Mouse (Mus musculus) midbrain, embryonic 15.5 days (tissue): ENCODE data around the gene Fkbp8. TPM values are rescaled to one million over a fixed set of nuclear protein-coding genes. Genes with fewer than 3 reads are reported as not detected.

Experiments used
- ATAC-seq: fragments of 200-750 bp; cut with Nextera tagmentation; replicated peaks from 2 replicates; pipeline ENCODE4 v1.8.0; 2017; ENCODE audit warnings: moderate TSS enrichment
- H3K27ac ChIP-seq: fragments of 300-500 bp; sonication (generic); 2 replicates; pipeline ENCODE4 v1.5.1; 2015; ENCODE audit warnings: mild to moderate bottlenecking, inconsistent platforms
- H3K27me3 ChIP-seq: fragments of 300-500 bp; sonication (generic); replicated peaks from 2 replicates; pipeline ENCODE4 v1.6.1; 2015; ENCODE audit warnings: inconsistent platforms
- H3K36me3 ChIP-seq: fragments of 300-500 bp; sonication (generic); replicated peaks from 2 replicates; pipeline ENCODE4 v1.6.1; 2015; ENCODE audit warnings: inconsistent platforms
- H3K4me1 ChIP-seq: fragments of 300-500 bp; sonication (generic); 2 replicates; pipeline ENCODE4 v1.6.1; 2015; ENCODE audit warnings: inconsistent platforms
- H3K4me2 ChIP-seq: fragments of 300-500 bp; sonication (generic); 2 replicates; pipeline ENCODE4 v1.6.1; 2015; ENCODE audit warnings: inconsistent platforms, mild to moderate bottlenecking, moderate library complexity
- H3K4me3 ChIP-seq: fragments of 300-500 bp; sonication (generic); 2 replicates; pipeline ENCODE4 v1.5.1; 2015; ENCODE audit warnings: mild to moderate bottlenecking, inconsistent platforms
- H3K9ac ChIP-seq: fragments of 300-500 bp; sonication (generic); 2 replicates; pipeline ENCODE4 v1.6.1; 2015; ENCODE audit warnings: mild to moderate bottlenecking, inconsistent platforms
- H3K9me3 ChIP-seq: fragments of 300-500 bp; sonication (generic); 2 replicates; pipeline ENCODE4 v1.6.1; 2016; ENCODE audit warnings: inconsistent platforms
- WGBS: fragments of 180-500 bp; shearing (Covaris S2); methylation state at CpG from one replicate; pipeline ENCODE4 v1.1.7; 2015; ENCODE audit warnings: mixed read lengths; 5-methylcytosine and 5-hydroxymethylcytosine counted together
- polyA plus RNA-seq: library from polyadenylated mRNA; unstranded; fragments of >200 nt; fragmentation: Nextera tagmentation; extraction: Ambion mirVana; gene quantifications from 2 replicates; pipeline ENCODE4 v1.2.1, GENCODE M21; 2015

The Fkbp8 gene
- polyA plus RNA-seq, 1 experiment from 2014 or later, result 450 TPM

DNA sequence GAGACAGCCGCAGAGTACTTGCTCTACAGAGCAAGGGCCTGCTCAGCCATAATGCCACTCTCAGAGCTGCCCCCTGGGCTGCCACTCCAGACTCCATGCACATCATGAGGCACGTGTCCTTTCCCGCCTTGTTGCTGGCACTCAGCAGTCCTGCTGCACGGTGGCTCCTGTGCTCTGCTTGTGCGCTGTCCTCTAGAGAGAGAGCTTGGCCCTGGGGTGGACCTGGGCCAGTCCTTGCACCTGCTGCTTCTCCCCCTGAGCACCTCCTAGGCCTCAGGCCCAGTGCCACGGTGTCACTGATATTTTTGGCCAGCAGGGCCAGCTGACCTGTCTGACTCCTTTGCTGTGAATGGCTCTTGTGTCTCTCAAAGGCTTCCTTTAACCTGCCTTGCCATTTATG is 43.5 kb downstream of the Fkbp8 start:
- no peaks in the 10 kb centered on the region for H3K9me3 ChIP-seq
- H3K9ac ChIP-seq, result no peak overlapping the region
- peaks cover 5% of the 10 kb centered on the region; the same call in 1 of the 2 replicates for H3K4me1 ChIP-seq
- H3K27me3 ChIP-seq, result no peaks in the 10 kb centered on the region
- H3K4me3 ChIP-seq, result no peak overlapping the region
- 80% methylated on average over 6 of the region's 6 CpGs for WGBS
- H3K4me2 ChIP-seq, result no peak overlapping the region
- ATAC-seq, result no peak
- no peaks in the 10 kb centered on the region for H3K36me3 ChIP-seq
- H3K27ac ChIP-seq, result no peak overlapping the region

DNA sequence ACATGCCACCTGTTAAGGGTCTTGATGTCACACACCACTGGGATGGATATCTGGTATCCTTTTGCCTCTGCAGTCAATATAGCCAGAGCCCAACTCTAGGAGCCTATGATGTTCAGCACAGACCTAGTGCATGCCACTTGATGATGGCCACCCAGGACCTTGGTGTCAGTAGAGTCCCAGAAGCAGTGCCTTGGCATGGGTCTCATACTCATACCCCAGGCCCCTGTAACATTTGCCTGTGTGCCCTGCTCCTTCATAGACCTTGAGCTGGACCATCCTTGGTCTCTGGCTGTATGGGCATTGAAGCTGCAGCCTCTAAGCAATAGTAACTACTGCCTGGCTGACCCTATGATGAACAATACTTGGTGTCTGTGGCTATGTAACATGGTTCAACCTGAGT is 46.8 kb downstream of the Fkbp8 start:
- ATAC-seq, result no peak
- Histone ChIP-seq H3K36me3 (no peaks in the 10 kb centered on the region), H3K4me1 (peaks cover 5% of the 10 kb centered on the region; the same call in 1 of the 2 replicates), H3K4me2 (no peak overlapping the region), H3K27ac (no peak overlapping the region), H3K27me3 (no peaks in the 10 kb centered on the region), H3K9ac (no peak overlapping the region), H3K4me3 (no peak overlapping the region), H3K9me3 (no peaks in the 10 kb centered on the region)

DNA sequence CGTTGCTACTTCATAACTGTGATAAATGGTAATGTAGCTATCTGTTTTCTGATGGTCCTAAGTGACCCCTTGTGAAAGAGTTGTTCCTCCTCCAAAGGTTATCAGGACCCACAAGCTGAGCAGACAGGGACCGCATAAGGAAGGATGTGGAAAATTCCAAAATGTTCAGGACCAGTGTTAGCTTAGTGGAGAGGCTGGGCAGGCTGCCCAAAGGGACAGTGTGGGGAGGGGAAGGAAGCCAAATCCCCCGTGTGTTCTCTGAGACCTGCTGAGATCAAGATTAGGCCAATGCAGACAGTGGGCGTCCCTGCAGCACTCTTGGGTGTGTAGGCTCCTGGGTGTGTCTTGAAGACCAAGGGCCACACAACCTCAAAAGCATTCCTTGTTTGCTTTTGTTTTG is 47.4 kb downstream of the Fkbp8 start:
- no peak overlapping the region for H3K27ac ChIP-seq
- peaks cover 5% of the 10 kb centered on the region; the same call in 1 of the 2 replicates for H3K4me1 ChIP-seq
- no peak overlapping the region for H3K4me3 ChIP-seq
- no peaks in the 10 kb centered on the region for H3K9me3 ChIP-seq
- no peak for ATAC-seq
- no peaks in the 10 kb centered on the region for H3K27me3 ChIP-seq
- H3K4me2 ChIP-seq, result no peak overlapping the region
- WGBS, result 84% methylated on average over 4 of the region's 4 CpGs
- no peak overlapping the region for H3K9ac ChIP-seq
- 0 out of 2 replicates have a peak, but pooled peaks cover under 1% of the 10 kb centered on the region for H3K36me3 ChIP-seq

DNA sequence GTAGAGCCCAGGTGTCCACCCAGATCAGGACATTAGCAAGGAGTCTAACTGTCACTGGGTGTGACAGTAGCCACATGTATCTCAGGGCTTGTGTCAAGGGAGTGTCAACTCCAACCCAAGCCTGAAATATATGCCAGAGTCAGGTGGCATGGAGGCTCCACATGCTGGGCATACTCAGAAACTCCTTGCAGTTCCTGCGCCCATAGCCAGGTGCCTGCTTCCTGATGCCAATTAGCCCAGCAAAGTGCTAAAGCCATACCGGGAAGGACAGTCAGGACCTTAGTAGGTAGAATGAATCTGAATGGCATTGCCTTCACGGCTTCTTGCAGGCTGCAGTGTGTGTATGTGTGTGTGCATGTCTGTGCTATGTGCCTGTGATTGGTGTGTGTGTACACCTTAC is 49.7 kb downstream of the Fkbp8 start:
- Histone ChIP-seq H3K9ac (no peak overlapping the region), H3K4me1 (no peaks in the 10 kb centered on the region), H3K4me2 (no peak overlapping the region), H3K27me3 (no peaks in the 10 kb centered on the region), H3K27ac (no peak overlapping the region), H3K36me3 (peaks cover 16% of the 10 kb centered on the region), H3K4me3 (no peak overlapping the region), H3K9me3 (no peaks in the 10 kb centered on the region)
- no peak for ATAC-seq
- 96% methylated on average over 3 of the region's 3 CpGs for WGBS

DNA sequence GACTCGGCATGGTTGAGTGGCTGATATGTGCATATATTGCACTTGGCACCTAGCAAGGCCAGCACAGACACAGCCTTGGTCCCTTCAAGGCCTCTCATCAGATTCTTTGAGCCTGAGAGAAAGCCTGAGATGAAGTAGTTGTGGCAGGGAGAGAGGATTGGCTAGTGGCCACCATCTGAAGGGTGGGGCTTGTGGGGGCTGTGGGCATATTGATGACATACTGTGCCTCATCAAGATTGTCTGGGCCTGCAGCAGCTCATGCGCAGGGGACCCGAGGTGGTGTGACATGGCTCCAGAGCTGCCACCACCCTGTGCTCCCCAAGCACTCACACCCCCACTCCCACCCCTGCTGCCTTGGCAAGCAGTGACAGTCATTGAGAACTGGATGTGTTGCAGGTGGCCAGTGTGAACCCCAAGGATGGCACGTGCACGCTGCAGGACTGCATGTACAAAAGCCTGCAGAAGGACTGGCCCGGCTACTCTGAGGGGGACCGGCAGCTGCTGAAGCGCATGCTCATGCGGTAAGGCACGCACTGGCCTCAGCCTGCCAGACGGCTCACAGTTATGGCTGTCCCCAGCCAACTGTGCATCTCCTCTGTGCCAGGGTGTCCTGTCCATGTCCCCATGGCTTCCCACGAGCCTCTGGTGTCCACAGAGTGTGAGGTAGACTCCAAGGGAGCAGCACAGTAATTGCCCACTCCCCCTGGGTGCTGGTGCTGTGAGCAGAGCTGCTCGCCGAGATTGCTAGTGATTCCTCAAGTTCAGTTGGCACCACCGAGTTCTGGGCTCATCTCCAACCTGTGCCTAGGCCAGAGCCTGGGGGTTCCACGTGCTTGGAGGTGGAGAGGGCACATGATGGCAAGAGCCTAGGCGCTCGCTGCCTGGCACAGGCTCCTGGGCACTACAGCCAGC is 56.2 kb downstream of the Fkbp8 start:
- H3K9ac ChIP-seq, result no peak overlapping the region
- H3K27me3 ChIP-seq, result no peaks in the 10 kb centered on the region
- H3K4me3 ChIP-seq, result no peak overlapping the region
- no peak overlapping the region for H3K4me2 ChIP-seq
- H3K4me1 ChIP-seq, result no peaks in the 10 kb centered on the region
- no peak overlapping the region for H3K27ac ChIP-seq
- WGBS, result 89% methylated on average over 18 of the region's 18 CpGs
- ATAC-seq, result no peak
- H3K9me3 ChIP-seq, result no peaks in the 10 kb centered on the region
- peaks cover 53% of the 10 kb centered on the region for H3K36me3 ChIP-seq

DNA sequence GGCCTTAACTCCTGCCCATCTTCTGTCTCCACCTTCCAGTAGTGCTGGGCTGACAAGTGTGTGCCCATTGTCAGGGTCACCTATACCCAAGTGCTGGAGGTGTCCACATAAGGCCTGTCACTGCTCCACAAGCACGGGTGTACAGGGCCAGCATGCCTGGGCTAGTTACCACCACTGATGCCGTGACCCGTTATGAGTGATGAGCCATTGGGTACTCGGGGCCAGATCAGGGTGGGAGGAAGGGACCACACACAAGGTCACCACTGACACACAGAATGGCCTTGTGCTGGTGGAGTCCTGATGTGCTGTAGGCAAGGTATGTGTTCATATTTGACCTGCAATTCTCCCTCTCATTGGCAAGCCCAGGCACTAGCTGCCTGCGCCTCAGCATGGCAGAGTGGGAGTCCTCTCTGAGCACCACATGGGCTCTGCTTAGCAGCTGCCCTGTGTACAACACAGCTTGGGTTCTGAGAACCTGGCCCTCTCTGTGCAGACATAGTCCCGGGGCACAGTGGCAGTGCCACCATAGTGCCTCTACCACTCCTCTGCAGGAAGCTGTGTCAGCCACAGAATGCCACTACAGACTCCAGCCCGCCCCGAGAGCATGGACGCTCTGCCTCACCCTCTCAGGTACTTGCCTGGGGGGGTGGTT is 57.2 kb downstream of the Fkbp8 start:
- ATAC-seq, result 0 out of 2 replicates have a peak, but pooled peaks have one; percentile 22
- H3K9ac ChIP-seq, result no peak overlapping the region
- 0 out of 2 replicates have a peak overlapping the region, but pooled peaks have one; percentile 6 for H3K27ac ChIP-seq

More for the DNA sequence above, 57.2 kb downstream of the Fkbp8 start:
- 90% methylated on average over 9 of the region's 9 CpGs for WGBS
- H3K4me1 ChIP-seq, result no peaks in the 10 kb centered on the region
- no peak overlapping the region for H3K4me3 ChIP-seq
- H3K36me3 ChIP-seq, result peaks cover 59% of the 10 kb centered on the region
- no peaks in the 10 kb centered on the region for H3K9me3 ChIP-seq
- no peaks in the 10 kb centered on the region for H3K27me3 ChIP-seq
- no peak overlapping the region for H3K4me2 ChIP-seq

Other genes starting within 250 kb of the Fkbp8 start
- gene Homer3, start 244.9 kb upstream of the Fkbp8 start, polyA plus RNA-seq, result 37.9 and 41.2 TPM in 2 replicates
- 44.5 and 48.0 TPM in 2 replicates for gene Ddx49, start 225.2 kb upstream of the Fkbp8 start, polyA plus RNA-seq
- gene Cope, start 225.2 kb upstream of the Fkbp8 start, polyA plus RNA-seq, result 299 and 322 TPM in 2 replicates
- 38.2 and 40.1 TPM in 2 replicates for gene Cers1, start 211.9 kb upstream of the Fkbp8 start, polyA plus RNA-seq
- gene Gdf1, start 197.9 kb upstream of the Fkbp8 start, polyA plus RNA-seq, result 5.3 and 7.4 TPM in 2 replicates
- gene Upf1, start 174.4 kb upstream of the Fkbp8 start, polyA plus RNA-seq, result 15.1 and 16.0 TPM in 2 replicates
- gene Comp, start 154.2 kb upstream of the Fkbp8 start, polyA plus RNA-seq, result 0.50 and 0.57 TPM in 2 replicates
- 57.2 and 58.7 TPM in 2 replicates for gene Crtc1, start 88.1 kb upstream of the Fkbp8 start, polyA plus RNA-seq
- 31.0 and 31.4 TPM in 2 replicates for gene Klhl26, start 50.8 kb upstream of the Fkbp8 start, polyA plus RNA-seq
- gene Tmem59l, start 40.4 kb upstream of the Fkbp8 start, polyA plus RNA-seq, result 123 and 141 TPM in 2 replicates
- 2.4 and 2.9 TPM in 2 replicates for gene Crlf1, start 34.6 kb upstream of the Fkbp8 start, polyA plus RNA-seq
- 164 and 169 TPM in 2 replicates for gene Rex1bd, start 21.0 kb upstream of the Fkbp8 start, polyA plus RNA-seq
- gene Uba52, start 16.9 kb upstream of the Fkbp8 start, polyA plus RNA-seq, result 587 and 620 TPM in 2 replicates
- 46.4 and 51.7 TPM in 2 replicates for gene Kxd1, start 232 bp downstream of the Fkbp8 start, polyA plus RNA-seq
- 18.6 and 19.9 TPM in 2 replicates for gene Ell, start 11.7 kb downstream of the Fkbp8 start, polyA plus RNA-seq
- gene Isyna1, start 66.6 kb downstream of the Fkbp8 start, polyA plus RNA-seq, result 175 and 176 TPM in 2 replicates
- gene Ssbp4, start 81.1 kb downstream of the Fkbp8 start, polyA plus RNA-seq, result 175 and 189 TPM in 2 replicates
- gene Lrrc25, start 88.4 kb downstream of the Fkbp8 start, polyA plus RNA-seq, result 1.2 and 1.6 TPM in 2 replicates
- 0.13 and 0.19 TPM in 2 replicates for gene Gdf15, start 104.7 kb downstream of the Fkbp8 start, polyA plus RNA-seq
- gene Pgpep1, start 132.7 kb downstream of the Fkbp8 start, polyA plus RNA-seq, result 70.1 and 74.5 TPM in 2 replicates
- gene Lsm4, start 145.5 kb downstream of the Fkbp8 start, polyA plus RNA-seq, result 175 and 193 TPM in 2 replicates
- gene Jund, start 171.2 kb downstream of the Fkbp8 start, polyA plus RNA-seq, result 83.0 and 94.4 TPM in 2 replicates
- gene Iqcn, start 175.7 kb downstream of the Fkbp8 start, polyA plus RNA-seq, result 0.05 and 0.14 TPM in 2 replicates
- not detected in 2 replicates for gene Gm3336, start 190.8 kb downstream of the Fkbp8 start, polyA plus RNA-seq
- 0.15 and 0.46 TPM in 2 replicates for gene Pde4c, start 196.0 kb downstream of the Fkbp8 start, polyA plus RNA-seq
- 473 and 487 TPM in 2 replicates for gene Rab3a, start 227.0 kb downstream of the Fkbp8 start, polyA plus RNA-seq
- 36.6 and 38.4 TPM in 2 replicates for gene Mpv17l2, start 233.2 kb downstream of the Fkbp8 start, polyA plus RNA-seq
- gene Pik3r2, start 249.0 kb downstream of the Fkbp8 start, polyA plus RNA-seq, result 113 TPM in 2 replicates